Mouse (Mus musculus) spleen, adult 2 months (tissue): Measurements from ENCODE around the gene Ppp4r3b. TPM values are rescaled to one million over a fixed set of nuclear protein-coding genes. Genes with fewer than 3 reads are reported as not detected.

Source experiments
- DNase-seq, 2 experiments: peaks; one replicate each; pipeline versions ENCODE4 v3.0.0 to v3.0.0-alpha.2; 2012 to 2021; ENCODE audit warnings: low spot score in 2 of 2, low read depth in 1 of 2
- H3K27ac ChIP-seq: fragments of 200-500 bp; 2 replicates; pipeline ENCODE4 v1.5.1; 2012; ENCODE audit warnings: low read length, inconsistent platforms; ENCODE audit not compliant: insufficient read depth
- H3K27me3 ChIP-seq: fragments of 200-500 bp; 2 replicates; pipeline ENCODE4 v1.6.1; 2012; ENCODE audit warnings: mild to moderate bottlenecking, moderate library complexity, low read length, inconsistent platforms; ENCODE audit not compliant: control insufficient read depth, insufficient read depth
- H3K36me3 ChIP-seq: fragments of 200-500 bp; 2 replicates; pipeline ENCODE4 v1.6.1; 2012; ENCODE audit warnings: mild to moderate bottlenecking, low read length, inconsistent platforms; ENCODE audit not compliant: control insufficient read depth, insufficient read depth
- H3K4me1 ChIP-seq: fragments of 200-500 bp; 2 replicates; pipeline ENCODE4 v1.6.1; 2011; ENCODE audit warnings: inconsistent platforms; ENCODE audit not compliant: control insufficient read depth, insufficient read depth, insufficient read length
- H3K4me3 ChIP-seq: fragments of 200-500 bp; 2 replicates; pipeline ENCODE4 v1.5.1; 2011; ENCODE audit warnings: mild to moderate bottlenecking, inconsistent platforms; ENCODE audit not compliant: insufficient read depth, insufficient read length; ENCODE audit errors: extremely low read depth
- CTCF ChIP-seq: fragments of 200-500 bp; IDR thresholded peaks from 2 replicates; pipeline ENCODE4 v1.5.1; 2011; ENCODE audit warnings: mild to moderate bottlenecking, inconsistent platforms; ENCODE audit not compliant: insufficient read depth, insufficient read length, insufficient replicate concordance; ENCODE audit errors: extremely low read depth
- POLR2A ChIP-seq: fragments of 200-500 bp; IDR thresholded peaks from 2 replicates; pipeline ENCODE4 v1.6.1; 2011; ENCODE audit warnings: low read depth, low read length, inconsistent platforms
- WGBS: fragments of 180-500 bp; shearing (Covaris S2); methylation state at CpG from one replicate; pipeline ENCODE4 v1.1.7; 2018; 5-methylcytosine and 5-hydroxymethylcytosine counted together
- polyA plus RNA-seq: library from polyadenylated mRNA; depleted of rRNA; stranded (reverse); fragments of >200 nt; gene quantifications from 2 replicates; pipeline ENCODE4 v1.2.3, GENCODE M21; 2012

The Ppp4r3b gene
- polyA plus RNA-seq, 1 experiment = 7.8 TPM

- no peaks in the 10 kb centered on the region for H3K36me3 ChIP-seq
- peak overlapping the region; percentile 98 for H3K4me3 ChIP-seq
- peak; percentile 41 to 60 for DNase-seq
- WGBS = under 1% methylated on average over 34 of the region's 34 CpGs
- peaks cover 4% of the 10 kb centered on the region; the same call in 1 of the 2 replicates for H3K4me1 ChIP-seq
- H3K27me3 ChIP-seq = no peaks in the 10 kb centered on the region
- TF ChIP-seq CTCF (no peak), POLR2A (no peak)
- peak overlapping the region; percentile 76 for H3K27ac ChIP-seq
Measured at GRCm38 (mm10) chr11:29171959-29172391, 715 bp upstream of the Ppp4r3b start.

GRCm38 (mm10) chr11:29173125-29173631, 488 bp downstream of the Ppp4r3b start:
- peak; percentile 40 to 64 for DNase-seq
- Histone ChIP-seq H3K36me3 (no peaks in the 10 kb centered on the region), H3K27me3 (no peaks in the 10 kb centered on the region), H3K4me3 (peak overlapping the region; percentile 98), H3K27ac (peak overlapping the region; percentile 95), H3K4me1 (peaks cover 4% of the 10 kb centered on the region; the same call in 1 of the 2 replicates)
- peak; percentile 15; the same call in 1 of the 2 replicates for TF ChIP-seq CTCF
- TF ChIP-seq POLR2A = no peak; the same call in 1 of the 2 replicates
- WGBS = under 1% methylated on average over 38 of the region's 38 CpGs

DNA sequence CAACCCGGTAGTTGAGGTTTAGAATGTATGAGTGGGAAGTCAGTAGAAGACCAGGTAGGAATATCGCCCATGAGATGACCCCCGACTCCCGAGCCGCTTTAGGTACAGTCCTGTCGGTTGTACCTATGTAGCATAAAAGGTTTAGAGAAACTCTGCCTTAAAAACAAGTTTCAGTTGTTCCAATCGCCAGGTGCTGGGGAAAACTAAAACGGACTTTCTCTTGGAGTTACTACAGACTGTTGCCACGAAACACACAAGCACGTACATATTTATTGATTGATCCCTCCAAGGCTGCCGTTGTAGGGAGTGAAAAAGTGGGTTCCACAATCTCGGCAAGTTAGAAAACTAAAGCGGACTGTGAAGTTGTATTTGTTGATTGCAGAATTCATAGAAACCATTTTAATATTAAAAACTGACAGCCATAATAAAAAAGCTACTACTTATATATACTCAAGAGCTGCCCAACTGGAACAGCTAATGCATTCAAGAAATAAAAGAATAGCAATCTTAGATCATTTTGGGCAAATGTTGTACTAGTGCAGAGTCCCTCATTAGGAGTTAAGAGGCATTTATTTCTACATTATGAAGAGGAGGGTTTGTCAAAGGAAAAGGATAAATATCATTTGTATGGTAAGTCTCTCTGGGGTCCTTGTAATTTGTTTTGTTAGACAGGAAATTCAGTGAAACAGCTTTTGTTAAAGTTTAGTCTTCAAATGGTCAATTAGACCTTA, 1.2 kb downstream of the Ppp4r3b start:
- no peak for TF ChIP-seq POLR2A
- no peak for TF ChIP-seq CTCF
- 2% methylated on average over 13 of the region's 13 CpGs for WGBS
- no peak for DNase-seq
- peak overlapping the region; percentile 98 for H3K4me3 ChIP-seq
- no peaks in the 10 kb centered on the region for H3K27me3 ChIP-seq
- H3K36me3 ChIP-seq = no peaks in the 10 kb centered on the region
- H3K27ac ChIP-seq = no peak overlapping the region
- H3K4me1 ChIP-seq = peaks cover 4% of the 10 kb centered on the region; the same call in 1 of the 2 replicates

DNA sequence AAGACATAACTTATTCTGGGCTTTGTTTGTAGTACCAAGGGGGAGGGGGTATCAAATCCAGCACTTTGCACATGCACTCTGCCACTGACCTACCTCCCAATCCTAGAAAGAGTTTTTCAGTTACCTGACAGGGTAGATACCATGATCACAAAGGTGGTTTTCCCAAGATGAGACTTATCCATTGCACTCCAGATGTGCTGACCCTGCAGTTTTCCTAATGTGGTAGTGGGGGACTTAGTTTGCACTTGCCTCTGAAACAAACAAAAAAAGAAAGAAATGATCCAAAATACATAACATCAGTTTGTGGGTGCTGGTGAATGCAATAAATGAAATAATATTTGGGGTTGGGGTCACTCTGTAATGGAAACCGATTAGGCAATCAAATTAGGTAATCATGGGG, 6.6 kb downstream of the Ppp4r3b start:
- Histone ChIP-seq H3K27me3 (no peaks in the 10 kb centered on the region), H3K4me3 (no peak overlapping the region), H3K27ac (no peak overlapping the region), H3K36me3 (peaks cover 13% of the 10 kb centered on the region), H3K4me1 (peaks cover 3% of the 10 kb centered on the region; the same call in 1 of the 2 replicates)
- no peak for DNase-seq
- no peak for TF ChIP-seq POLR2A
- no peak for TF ChIP-seq CTCF
- 92% methylated on average over 1 of the region's 1 CpGs for WGBS

- no peak overlapping the region for H3K27ac ChIP-seq
Measured at GRCm38 (mm10) chr11:29180657-29181056, 8.0 kb downstream of the Ppp4r3b start.

DNA sequence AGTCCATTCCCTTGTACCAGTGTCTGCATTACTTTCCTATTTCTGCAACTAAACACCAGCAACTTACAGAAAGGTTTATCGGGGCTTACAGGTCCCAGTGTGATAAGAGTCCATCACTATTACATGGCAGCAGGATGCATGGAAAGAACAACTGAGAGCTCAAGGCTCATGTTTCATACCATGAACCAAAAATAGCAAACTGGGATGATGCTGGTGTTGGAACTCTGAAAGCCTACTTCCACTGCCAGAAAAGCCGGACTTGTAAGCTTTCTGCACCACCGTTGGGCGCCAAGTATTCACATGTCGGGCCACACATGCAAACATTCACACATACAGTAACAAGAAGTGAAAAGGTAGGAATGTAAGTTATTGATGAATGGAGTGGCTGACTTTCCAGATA, 9.1 kb downstream of the Ppp4r3b start:
- Histone ChIP-seq H3K4me3 (no peak overlapping the region), H3K4me1 (no peaks in the 10 kb centered on the region), H3K27ac (no peak overlapping the region), H3K27me3 (no peaks in the 10 kb centered on the region), H3K36me3 (peaks cover 20% of the 10 kb centered on the region)
- DNase-seq = no peak
- TF ChIP-seq POLR2A = no peak
- TF ChIP-seq CTCF = no peak
- 97% methylated on average over 5 of the region's 5 CpGs for WGBS

More at GRCm38 (mm10) chr11:29180657-29181056, 8.0 kb downstream of the Ppp4r3b start:
- TF ChIP-seq POLR2A (no peak), CTCF (no peak)
- DNase-seq = no peak
- peaks cover 16% of the 10 kb centered on the region for H3K36me3 ChIP-seq
- H3K4me3 ChIP-seq = no peak overlapping the region
- H3K4me1 ChIP-seq = no peaks in the 10 kb centered on the region
- H3K27me3 ChIP-seq = no peaks in the 10 kb centered on the region
- WGBS = 87% methylated on average over 3 of the region's 3 CpGs

DNA sequence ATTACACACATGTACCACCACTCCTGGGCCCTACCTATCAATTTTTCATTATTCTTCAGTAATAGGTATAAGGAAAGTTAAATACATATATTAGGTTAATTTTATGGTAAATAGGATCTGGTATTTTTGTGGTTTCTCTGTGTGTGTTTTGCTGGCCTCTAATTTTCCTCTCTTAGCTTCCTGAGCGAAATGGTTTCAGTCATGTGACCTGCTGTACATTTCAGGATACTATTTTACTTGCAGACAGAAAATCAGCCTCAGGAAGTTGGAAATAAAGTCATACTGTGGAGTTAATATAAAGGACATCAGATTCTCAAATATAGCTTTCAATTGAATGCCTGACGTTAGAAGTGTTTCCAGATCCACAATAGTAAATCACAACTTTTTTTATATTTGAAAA, 16.3 kb downstream of the Ppp4r3b start:
- H3K4me3 ChIP-seq = no peak overlapping the region
- WGBS = 77% methylated on average over 2 of the region's 2 CpGs

More for the DNA sequence above, 16.3 kb downstream of the Ppp4r3b start:
- Histone ChIP-seq H3K27ac (no peak overlapping the region), H3K36me3 (peaks cover 18% of the 10 kb centered on the region), H3K27me3 (no peaks in the 10 kb centered on the region), H3K4me1 (no peaks in the 10 kb centered on the region)
- no peak for DNase-seq
- TF ChIP-seq POLR2A (no peak), CTCF (no peak)
